Mouse (Mus musculus) embryonic fibroblast, embryonic 13.5 days (primary cell): ENCODE data around the gene Gnb3.

ENCODE experiments used
- CTCF ChIP-seq: IDR thresholded peaks from 2 replicates; pipeline ENCODE4 v1.5.1; 2011; ENCODE audit warnings: mild to moderate bottlenecking, control low read depth, low read length, moderate library complexity, borderline replicate concordance; ENCODE audit not compliant: insufficient read depth
- POLR2A ChIP-seq: IDR thresholded peaks from 2 replicates; pipeline ENCODE4 v1.6.1; 2011; ENCODE audit warnings: low read depth, mild to moderate bottlenecking, control low read depth, low read length, moderate library complexity

GRCm38 (mm10) chr6:124791911-124792310, 48.2 kb downstream of the Gnb3 start:
- TF ChIP-seq POLR2A = no peak
- TF ChIP-seq CTCF = no peak
